Mouse (Mus musculus) right cerebral cortex, postnatal 4 days (tissue): Measurements from ENCODE around the gene Sowahd.
"Not testable (repeated sequence)": the region's sequence is repeated elsewhere in the genome, so short reads cannot be mapped to it uniquely, and the experiment has no call there.

Source experiments
- DNase-seq: peaks from one replicate; pipeline ENCODE4 v3.0.0-alpha.2; 2022

Sowahd gene

GRCm38 (mm10) chrX:37048066-37048889, at the start of gene Sowahd:
Sowahd (plus strand) TSS chrX:37048845.
- DNase-seq = no peak

- DNase-seq = no peak
Measured at GRCm38 (mm10) chrX:37013870-37014269, 34.8 kb upstream of the Sowahd start.

DNA sequence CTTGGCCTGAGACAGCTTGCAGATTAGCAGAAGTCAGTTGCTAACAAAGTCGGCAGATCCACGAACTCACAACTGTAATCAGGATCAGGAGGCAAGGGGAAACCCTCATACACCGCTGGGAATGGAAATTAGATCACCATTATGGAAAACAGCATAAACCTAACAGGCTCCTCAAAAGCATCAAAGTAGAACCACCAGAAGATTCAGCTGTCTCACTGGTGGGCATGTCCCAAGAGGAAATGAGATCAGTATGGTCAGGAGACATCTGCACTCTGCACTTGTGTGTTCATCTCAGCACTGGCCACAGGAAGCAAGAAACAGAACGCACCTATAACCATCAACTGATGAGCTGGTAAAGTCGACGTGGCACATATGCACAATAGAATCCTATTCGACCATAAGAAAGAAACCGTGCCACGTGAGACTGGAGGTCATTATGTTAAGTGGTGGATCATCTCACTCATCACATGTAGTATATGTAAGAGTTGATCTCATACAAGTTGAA, 30.4 kb upstream of the Sowahd start:
- DNase-seq = no peak

DNA sequence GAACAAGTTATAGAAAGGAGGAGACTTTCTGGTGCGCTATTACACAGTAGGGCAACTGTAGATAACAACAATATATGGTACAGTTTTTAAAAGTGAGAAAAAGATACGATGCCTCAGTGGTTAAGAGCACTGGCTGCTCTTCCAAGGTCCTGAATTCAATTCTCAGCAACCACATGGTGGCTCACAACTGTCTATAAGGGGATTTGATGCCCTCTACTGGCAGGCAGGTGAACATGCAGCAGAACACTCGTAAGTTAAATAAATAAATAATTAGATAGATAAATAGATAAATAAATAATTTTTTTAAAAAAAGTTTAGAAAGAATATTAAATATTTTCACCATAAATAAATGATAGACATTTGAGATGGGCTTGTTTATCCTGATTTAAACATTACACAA, 29.6 kb upstream of the Sowahd start:
- no peak for DNase-seq

- peak; percentile 69 for DNase-seq
Measured at GRCm38 (mm10) chrX:37022690-37023089, 26.0 kb upstream of the Sowahd start.

DNA sequence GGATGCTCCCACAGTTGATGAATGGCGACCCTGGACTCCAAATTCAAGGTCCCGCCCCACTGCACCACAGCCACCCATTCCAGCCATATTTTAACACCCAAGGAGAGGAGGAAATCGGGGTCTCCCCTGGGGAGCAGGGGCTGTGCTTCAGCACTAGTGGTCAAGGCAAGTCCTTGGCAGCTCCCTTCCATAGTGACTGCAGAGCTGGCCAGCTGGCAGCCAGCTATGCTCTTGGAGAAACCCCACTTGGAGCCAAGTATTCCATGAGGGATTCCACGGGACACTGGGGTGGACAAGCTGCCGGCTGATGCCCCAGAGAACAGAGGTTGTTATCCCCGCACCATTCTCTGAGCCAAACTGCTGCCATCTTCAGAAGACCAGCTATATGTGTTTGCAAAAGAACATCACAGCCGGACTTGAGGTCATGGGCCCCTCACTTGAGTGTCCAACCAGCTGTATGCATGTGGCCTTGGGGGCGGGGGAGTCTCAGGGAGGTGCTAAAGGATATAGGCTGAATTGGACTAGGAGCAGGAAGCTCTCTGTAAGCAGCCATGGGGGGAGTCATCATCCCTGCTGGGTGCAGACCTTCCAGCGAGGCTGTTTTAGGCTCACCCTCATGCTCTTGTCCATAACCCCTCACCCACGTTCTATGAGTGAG, 24.9 kb upstream of the Sowahd start:
- no peak for DNase-seq

- DNase-seq = peak; percentile 13
Measured at GRCm38 (mm10) chrX:37028378-37028777, 20.3 kb upstream of the Sowahd start.

DNA sequence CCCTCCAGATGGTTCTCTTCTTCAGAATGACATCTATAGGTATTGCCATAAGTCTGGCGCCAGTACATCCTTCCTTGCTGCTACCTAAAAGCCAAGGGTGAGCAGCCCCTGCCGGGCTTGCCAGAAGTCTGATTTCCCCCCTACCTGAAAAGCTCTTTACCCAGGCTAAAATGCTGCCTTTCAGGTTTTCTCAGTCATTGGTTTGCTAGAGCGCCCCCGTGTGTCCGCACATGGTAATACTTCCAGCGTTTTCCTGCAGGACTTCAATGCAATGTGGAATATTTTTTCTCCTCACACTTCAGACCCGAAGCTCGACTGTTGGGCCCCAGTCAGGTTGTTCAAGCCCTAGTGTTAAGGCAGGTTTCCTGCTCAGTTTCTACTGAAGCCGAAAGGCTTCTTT, 5.9 kb upstream of the Sowahd start:
- peak; percentile 78 for DNase-seq

DNA sequence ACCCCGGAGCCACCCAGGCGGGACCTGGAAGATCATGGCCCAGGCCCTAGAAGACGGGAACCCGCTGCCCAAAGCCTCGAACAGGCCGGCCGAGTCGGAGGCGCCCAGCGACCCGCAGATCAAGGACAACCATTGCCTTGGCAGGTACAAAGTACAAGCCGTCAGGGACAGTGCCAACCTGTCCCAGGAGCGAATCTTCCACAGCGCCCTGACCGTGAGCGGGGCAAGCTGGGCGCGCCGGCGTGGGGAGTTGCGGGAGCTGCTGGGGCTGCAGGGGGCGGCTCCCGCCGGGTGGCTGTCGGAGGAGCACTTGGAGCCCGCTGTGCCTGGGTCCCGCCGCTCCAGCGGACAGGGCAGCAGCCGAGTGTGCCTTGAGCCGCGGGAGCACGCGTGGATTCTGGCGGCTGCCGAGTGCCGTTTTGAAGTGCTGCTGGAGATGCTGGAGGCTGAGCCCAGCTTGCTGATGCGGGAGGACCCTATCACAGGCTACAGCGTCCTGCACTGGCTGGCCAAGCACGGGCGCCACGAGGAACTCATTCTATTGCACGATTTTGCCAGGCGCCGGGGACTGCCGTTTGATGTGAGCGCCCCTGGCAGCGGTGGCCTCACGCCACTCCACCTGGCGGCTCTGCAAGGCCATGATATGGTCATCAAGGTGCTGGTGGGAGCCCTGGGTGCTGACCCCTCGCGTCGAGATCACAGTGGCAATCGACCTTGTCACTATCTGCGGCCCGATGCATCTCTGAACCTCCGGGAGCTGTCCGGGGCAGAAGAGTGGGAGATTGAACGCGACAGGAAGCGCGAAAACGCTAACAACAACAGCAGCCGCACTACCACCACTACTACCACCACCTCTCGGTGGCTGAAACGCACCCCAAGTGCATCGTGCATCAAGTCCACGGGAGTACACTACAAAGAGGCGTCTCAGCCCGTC, 512 bp downstream of the Sowahd start:
- DNase-seq = peak; percentile 6

DNA sequence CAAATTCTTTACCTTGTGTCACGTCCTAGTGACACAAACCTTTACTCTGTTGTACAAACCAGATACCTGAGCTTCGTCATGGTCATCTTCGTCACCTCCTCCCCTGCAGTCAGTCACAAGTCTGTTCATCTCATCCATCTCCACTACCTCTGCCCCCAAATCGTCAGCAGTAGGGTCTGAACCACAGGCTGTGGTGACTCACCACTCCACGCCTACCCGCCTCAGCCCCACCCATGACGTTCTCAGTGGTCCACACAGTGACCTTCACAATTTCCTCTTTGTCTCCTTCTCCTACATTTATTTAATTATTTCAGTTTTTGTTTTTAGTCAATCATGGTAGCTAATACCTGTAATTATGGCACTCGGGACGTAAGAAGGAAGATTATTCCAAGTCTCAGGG, 15.3 kb downstream of the Sowahd start:
- no peak for DNase-seq

DNA sequence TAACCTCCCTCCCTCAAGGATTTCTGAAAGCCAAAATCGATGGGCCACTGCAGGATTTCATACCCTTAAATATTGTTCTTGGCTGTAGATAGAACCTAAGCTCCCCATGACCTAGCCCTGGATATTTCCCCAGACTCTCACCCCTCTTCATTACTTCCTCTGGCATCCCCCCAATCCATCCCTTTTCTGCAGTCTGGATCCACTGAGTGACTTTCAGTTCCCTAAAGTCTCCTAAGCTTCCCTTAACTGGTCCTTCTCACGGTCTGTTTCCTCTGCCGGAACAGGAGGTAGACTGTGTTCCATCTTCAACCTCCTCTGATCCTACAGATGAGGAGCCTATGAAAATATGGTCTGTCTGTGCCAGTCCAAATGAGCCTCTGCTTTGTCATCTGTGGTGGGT, 18.7 kb downstream of the Sowahd start:
- no peak for DNase-seq

DNA sequence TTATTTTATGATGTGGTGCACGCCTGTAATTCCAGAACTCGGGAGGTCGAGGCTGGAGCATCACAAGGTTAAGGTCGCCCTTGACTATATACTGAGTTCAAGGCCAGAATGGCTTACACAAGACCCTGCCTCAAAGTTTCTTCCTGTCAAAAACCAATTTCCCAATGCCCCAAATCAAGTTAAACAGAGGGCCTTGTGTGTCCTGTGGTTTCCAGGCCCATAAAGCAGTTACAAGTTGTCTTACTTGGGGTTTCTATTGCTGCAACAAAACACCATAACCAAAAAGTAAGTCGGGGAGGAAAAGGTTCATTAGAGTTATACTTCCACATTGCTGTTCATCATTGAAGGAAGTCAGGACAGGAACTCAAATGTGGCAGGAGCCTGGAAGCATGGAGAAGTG, 20.1 kb downstream of the Sowahd start:
- DNase-seq = no peak

DNA sequence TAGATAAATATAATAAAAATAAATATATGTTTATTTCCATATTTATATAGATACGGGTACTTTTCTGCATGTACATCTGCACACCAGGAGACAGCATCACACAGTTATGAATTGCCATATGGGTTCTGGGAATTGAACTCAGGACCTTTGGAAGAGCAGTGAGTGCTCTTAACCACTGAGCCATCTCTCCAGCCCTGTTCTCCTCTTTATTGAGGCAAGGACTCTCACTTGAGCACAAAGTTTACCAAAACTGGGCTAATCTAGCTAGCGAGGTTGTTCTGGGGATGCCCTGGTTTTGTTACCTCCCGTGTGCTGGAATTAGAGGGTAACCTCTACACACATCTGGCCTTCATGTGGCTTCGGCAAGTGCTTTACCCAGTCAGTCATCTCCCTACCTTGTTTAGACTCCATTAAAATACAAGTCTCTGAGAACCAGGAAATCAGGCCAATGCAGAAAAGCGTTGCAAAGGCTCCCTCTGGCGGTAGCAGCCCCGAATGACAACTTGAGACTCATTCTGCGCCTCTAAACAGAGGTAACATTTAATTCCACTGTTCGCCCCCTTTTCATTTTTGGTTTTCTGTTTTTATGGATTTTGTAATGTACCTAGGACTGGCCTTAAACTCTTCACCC, 25.7 kb downstream of the Sowahd start:
- DNase-seq = peak; percentile 74

DNA sequence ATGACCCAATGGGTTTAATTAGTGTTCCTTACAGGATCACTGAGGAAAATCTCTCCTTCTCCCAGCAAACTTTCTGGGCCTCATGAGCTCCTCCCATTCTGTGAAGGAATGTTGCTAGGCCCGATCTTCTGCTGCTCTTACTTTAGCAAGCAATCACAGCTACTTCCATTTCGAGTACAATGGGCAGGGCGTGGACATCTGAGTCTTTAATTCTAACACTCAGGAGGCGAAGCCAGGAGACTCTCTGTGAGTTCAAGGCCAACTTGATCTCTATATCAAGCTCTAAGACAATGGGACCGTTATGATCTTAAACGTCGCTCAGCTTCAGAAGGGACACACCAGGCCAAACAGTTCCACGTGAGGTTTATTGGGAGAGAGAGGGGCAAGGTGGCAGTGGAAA, 28.0 kb downstream of the Sowahd start:
- DNase-seq = no peak

DNA sequence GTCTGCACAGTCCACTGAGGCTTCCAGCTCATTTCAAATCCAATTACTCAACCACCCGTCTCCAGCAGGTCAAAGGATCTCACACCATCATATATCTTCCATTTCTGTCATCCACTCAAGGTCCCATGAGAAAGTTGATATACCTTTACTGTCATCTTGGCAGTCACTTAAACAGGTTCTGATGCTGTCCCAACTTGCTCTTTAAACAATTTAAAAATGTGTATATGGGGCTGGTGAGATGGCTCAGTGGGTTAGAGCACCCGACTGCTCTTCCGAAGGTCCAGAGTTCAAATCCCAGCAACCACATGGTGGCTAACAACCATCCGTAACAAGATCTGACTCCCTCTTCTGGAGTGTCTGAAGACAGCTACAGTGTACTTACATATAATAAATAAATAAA, 31.7 kb downstream of the Sowahd start:
- not testable (repeated sequence) for DNase-seq

DNA sequence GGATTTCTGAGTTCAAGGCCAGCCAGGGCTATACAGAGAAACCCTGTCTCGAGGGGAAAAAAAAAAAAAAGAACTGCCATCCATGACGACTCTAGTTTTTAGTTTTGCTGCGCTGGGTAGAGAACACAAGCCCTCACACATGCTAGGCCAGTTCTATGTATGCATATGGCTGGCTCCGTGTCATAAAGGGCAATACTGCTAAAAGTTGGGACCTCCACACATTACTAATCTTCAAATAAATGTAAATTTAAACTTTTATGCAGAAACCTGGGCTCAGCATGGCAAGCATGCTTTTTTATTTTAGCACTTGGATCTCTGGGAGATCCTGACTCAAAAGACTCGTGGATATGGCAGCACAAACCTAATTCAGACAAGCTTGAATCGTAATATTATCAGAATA, 32.5 kb downstream of the Sowahd start:
- DNase-seq = no peak

GRCm38 (mm10) chrX:37084318-37084926, 35.8 kb downstream of the Sowahd start:
- DNase-seq = peak; percentile 13

DNA sequence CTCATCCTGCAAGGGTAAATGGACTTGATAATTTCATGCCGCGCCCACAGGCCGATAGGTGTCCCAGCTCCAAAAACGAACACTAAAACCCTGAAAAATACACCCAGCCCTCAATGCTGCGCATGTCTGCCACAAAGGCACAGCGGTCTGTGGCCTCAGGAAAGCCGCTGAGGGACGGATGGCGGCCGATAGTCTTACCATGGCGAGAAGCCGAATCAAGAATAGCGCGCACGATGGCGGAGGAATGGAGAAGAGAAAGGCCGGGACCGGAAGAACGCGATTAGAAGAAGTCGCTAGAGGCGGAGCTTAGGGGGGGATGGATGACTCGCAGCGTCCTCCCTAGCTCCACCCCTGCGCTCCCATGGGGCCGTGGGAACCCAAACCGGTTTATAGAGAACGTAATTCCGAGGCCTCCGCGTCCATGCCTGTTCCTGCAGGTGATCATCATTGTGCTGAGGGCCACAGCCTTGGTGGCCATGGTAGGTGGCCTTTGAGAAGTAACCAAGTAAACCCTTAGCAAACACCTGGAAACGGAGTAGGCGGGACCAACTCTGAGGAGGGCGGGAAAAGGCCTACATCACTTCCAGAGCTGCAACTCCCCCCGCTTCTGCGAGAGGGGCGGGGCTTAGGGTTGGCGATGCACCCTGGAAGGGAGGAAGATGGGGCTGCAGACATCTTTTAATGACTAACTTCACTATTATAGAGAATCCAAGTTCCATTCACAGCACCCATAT, 36.4 kb downstream of the Sowahd start, which contains the start of gene Rpl39:
TSS of gene Rpl39 (minus strand) at position 476 of the 734 bp plus-strand sequence.
- DNase-seq = peak; percentile 74

GRCm38 (mm10) chrX:37085665-37086064, 37.0 kb downstream of the Sowahd start:
- DNase-seq = no peak

- DNase-seq = no peak
Measured at GRCm38 (mm10) chrX:37088778-37089177, 40.1 kb downstream of the Sowahd start.

DNA sequence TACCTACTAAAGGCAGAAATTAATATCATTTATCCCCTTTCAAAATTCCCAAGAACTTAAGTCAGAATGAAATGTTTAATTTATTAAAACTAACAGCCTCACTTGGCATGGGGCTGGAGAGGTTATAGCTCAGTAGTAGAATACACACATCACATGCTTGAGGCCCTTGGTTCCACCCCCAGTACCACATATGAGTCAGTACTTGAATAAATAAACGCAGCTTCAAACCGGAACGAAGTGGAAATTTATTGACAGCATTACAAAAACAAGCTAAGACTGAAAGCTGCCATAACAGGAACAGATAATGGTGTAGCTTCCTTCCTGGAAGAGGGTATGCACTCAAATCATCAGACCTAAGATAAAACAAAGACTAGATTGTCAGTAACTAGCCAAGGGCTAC, 42.8 kb downstream of the Sowahd start:
- no peak for DNase-seq
